Mouse (Mus musculus): ENCODE data around the gene Gm21887.
"Not testable (repeated sequence)": the region's sequence is repeated elsewhere in the genome, so short reads cannot be mapped to it uniquely, and the experiment has no call there.

DNA sequence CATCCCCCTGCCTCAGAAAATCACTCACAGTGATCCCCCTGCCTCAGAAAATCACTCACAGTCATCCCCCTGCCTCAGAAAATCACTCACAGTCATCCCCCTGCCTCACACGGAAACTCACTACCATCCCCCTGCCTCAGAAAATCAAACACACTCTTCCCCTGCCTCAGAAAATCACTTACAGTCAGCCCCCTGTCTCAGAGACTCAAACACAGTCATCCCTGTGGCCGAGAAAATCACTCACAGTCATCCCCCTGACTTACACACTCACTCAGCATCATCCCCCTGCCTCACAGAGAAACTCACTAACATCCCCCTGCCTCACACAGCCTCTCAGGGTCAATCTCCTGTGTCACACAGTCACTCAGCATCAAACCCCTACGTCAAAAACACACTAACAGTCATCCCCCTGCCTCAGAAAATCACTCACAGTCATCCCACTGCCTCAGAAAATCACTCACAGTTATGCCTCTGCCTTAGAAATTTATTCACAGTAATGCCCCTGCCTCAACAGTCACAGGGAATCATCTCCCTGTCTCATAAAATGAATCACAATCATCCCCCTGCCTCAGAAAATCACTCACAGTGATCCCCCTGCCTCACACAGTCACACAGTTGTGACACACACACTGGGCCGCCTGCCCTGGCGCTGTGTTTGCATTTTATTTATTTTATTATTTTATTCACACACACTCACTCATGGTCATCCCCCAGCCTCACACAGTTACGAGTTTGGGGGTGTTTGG, 8.6 kb upstream of the Gm21887 start:
- not testable (repeated sequence) for TF ChIP-seq POLR2A (IDR thresholded peaks at IDR 0.05; ENCODE audit: control insufficient read depth in 1 of 2, insufficient read depth in 1 of 2, low read depth in 1 of 2, low read length in 2 of 2, poor library complexity in 1 of 2); CTCF (IDR thresholded peaks at IDR 0.05 in 2 of 3, conservative IDR thresholded peaks at IDR 0.05 in 1 of 3; ENCODE audit: control insufficient read depth in 1 of 3, insufficient read depth in 1 of 3, low read depth in 2 of 3, low read length in 3 of 3, poor library complexity in 1 of 3, severe bottlenecking in 1 of 3); UBTF (IDR thresholded peaks at IDR 0.05; ENCODE audit: borderline replicate concordance, insufficient read depth, low read depth, low read length)

Data from MEL (cell line).